Comparison of ENCODE assay signal across 9 mouse cellular contexts in genomic region chr10:121430764-121431540, GRCm38 (mm10). TPM values are rescaled to one million over a fixed set of nuclear protein-coding genes. Genes with fewer than 3 reads are reported as not detected.
A peak's percentile ranks its signal among the peaks of the same experiment; 100 is the strongest.
DNase-seq lines count a peak whose midpoint lies in the region; ATAC-seq and TF ChIP-seq lines count a peak whose summit lies in the region.
"Had no signal": no experiment of that assay in that cellular context is flagged by ENCODE, and none has a peak within 500 bp of the region (broad histone marks: within the 10 kb centered on the region; RNA-seq: fewer than 3 reads in every experiment).

No protein-coding gene starts in this region.

- no peak for DNase-seq in layer of hippocampus, adult 2 months (ENCODE audit: low spot score in 2 of 2)
- no peak for DNase-seq in layer of hippocampus, postnatal 25 days (ENCODE audit: extremely low spot score in 1 of 2, low spot score in 1 of 2)
- no peak for DNase-seq in ES-E14 (ENCODE audit: low read depth, low spot score)
- no peak for DNase-seq in liver, embryonic 11.5 days (ENCODE audit: low spot score)
- DNase-seq in yolk sac, embryonic 10.5 days (ENCODE audit: low spot score) = no peak
- DNase-seq in right cerebral cortex, adult 2 months (ENCODE audit: low spot score in 2 of 2) = no peak
- DNase-seq: right cerebral cortex, postnatal 14 days had no signal

- no peaks in the 10 kb centered on the region for H3K36me3 ChIP-seq in ES-E14 (ENCODE audit: control insufficient read depth, insufficient read depth, low read length, poor library complexity, severe bottlenecking)
- H3K36me3 ChIP-seq in embryonic facial prominence, embryonic 13.5 days = no peaks in the 10 kb centered on the region
- H3K36me3 ChIP-seq in liver, embryonic 11.5 days (ENCODE audit: control insufficient read depth, insufficient read depth, low read length) = no peaks in the 10 kb centered on the region
- H3K36me3 ChIP-seq: midbrain, embryonic 13.5 days had no signal

- TF ChIP-seq CTCF in layer of hippocampus, adult 2 months (conservative IDR thresholded peaks at IDR 0.05) = no peak

- ATAC-seq in embryonic facial prominence, embryonic 13.5 days (ENCODE audit: insufficient number of reproducible peaks, insufficient read depth, low FRiP score, low TSS enrichment, low read depth) = no peak
- no peak for ATAC-seq in liver, embryonic 11.5 days (replicated peaks; ENCODE audit: low FRiP score)
- ATAC-seq: midbrain, embryonic 13.5 days had no signal

- in situ Hi-C loops in ES-E14 (cut with MboI; ENCODE audit: low sequenced_read_pairs in 2 of 2, unreplicated experiment in 2 of 2) = no loop called here

- H3K4me1 ChIP-seq in ES-E14 (ENCODE audit: control insufficient read depth in 2 of 2, insufficient read depth in 2 of 2, low read length in 2 of 2, poor library complexity in 1 of 2) = peaks cover 9 to 47% of the 10 kb centered on the region in 2 experiments
- peaks cover 93% of the 10 kb centered on the region for H3K4me1 ChIP-seq in embryonic facial prominence, embryonic 13.5 days
- H3K4me1 ChIP-seq in liver, embryonic 11.5 days (replicated peaks; ENCODE audit: control insufficient read depth, insufficient read depth, low read length) = peaks cover 78% of the 10 kb centered on the region

- no peak overlapping the region for H3K9ac ChIP-seq in ES-E14 (ENCODE audit: insufficient read depth, low read depth, low read length, poor library complexity, severe bottlenecking)
- H3K9ac ChIP-seq in embryonic facial prominence, embryonic 13.5 days = peak overlapping the region; percentile 58; the same call in 1 of the 2 replicates
- H3K9ac ChIP-seq in liver, embryonic 11.5 days (ENCODE audit: low read depth, low read length) = no peak overlapping the region

- 60% methylated on average over 15 of the region's 15 CpGs for WGBS in embryonic facial prominence, embryonic 13.5 days
- WGBS in liver, embryonic 11.5 days = 65% methylated on average over 15 of the region's 15 CpGs

- H3K27ac ChIP-seq in layer of hippocampus, adult 2 months = peak overlapping the region; percentile 61; the same call in 1 of the 2 replicates
- H3K27ac ChIP-seq in ES-E14 (ENCODE audit: insufficient read depth, low read depth, low read length, poor library complexity, severe bottlenecking) = 0 out of 2 replicates have a peak overlapping the region, but pooled peaks have one; percentile 48
- H3K27ac ChIP-seq in embryonic facial prominence, embryonic 13.5 days = peak overlapping the region; percentile 76
- peak overlapping the region; percentile 44 for H3K27ac ChIP-seq in liver, embryonic 11.5 days (ENCODE audit: low read depth, low read length)

- no peaks in the 10 kb centered on the region for H3K27me3 ChIP-seq in embryonic facial prominence, embryonic 13.5 days
- H3K27me3 ChIP-seq in liver, embryonic 11.5 days (replicated peaks; ENCODE audit: control insufficient read depth, insufficient read depth, low read length) = no peaks in the 10 kb centered on the region

- H3K4me3 ChIP-seq in layer of hippocampus, adult 2 months = no peak overlapping the region
- no peak overlapping the region for H3K4me3 ChIP-seq in ES-E14 (ENCODE audit: insufficient read depth in 1 of 2, low read depth in 1 of 2, low read length in 2 of 2, poor library complexity in 1 of 2, severe bottlenecking in 1 of 2)
- H3K4me3 ChIP-seq in embryonic facial prominence, embryonic 13.5 days = no peak overlapping the region
- no peak overlapping the region for H3K4me3 ChIP-seq in liver, embryonic 11.5 days (ENCODE audit: low read depth, low read length)
- H3K4me3 ChIP-seq: midbrain, embryonic 13.5 days had no signal

- no peaks in the 10 kb centered on the region for H3K9me3 ChIP-seq in ES-E14 (ENCODE audit: control insufficient read depth, insufficient read depth, low read depth, low read length)
- no peaks in the 10 kb centered on the region for H3K9me3 ChIP-seq in embryonic facial prominence, embryonic 13.5 days
- H3K9me3 ChIP-seq in liver, embryonic 11.5 days (ENCODE audit: control insufficient read depth, low read length) = no peaks in the 10 kb centered on the region
- H3K9me3 ChIP-seq: midbrain, embryonic 13.5 days had no signal

- peak overlapping the region; percentile 43; the same call in 1 of the 2 replicates for H3K4me2 ChIP-seq in embryonic facial prominence, embryonic 13.5 days
- H3K4me2 ChIP-seq in liver, embryonic 11.5 days = no peak overlapping the region; the same call in 1 of the 2 replicates
- H3K4me2 ChIP-seq: midbrain, embryonic 13.5 days had no signal

TF ChIP-seq in ES-E14, 5 proteins besides CTCF, POLR2A, EP300 and RAD21:
- TF ChIP-seq HCFC1 (IDR thresholded peaks at IDR 0.05; ENCODE audit: borderline replicate concordance, insufficient read depth, low read length) (no peak), ZNF384 (IDR thresholded peaks at IDR 0.05; ENCODE audit: low read depth, low read length) (no peak), CHD2 (IDR thresholded peaks at IDR 0.05; ENCODE audit: low read depth, low read length) (no peak), MAFK (IDR thresholded peaks at IDR 0.05; ENCODE audit: insufficient read depth, low read depth, low read length) (no peak), ZC3H11A (IDR thresholded peaks at IDR 0.05; ENCODE audit: borderline replicate concordance, low read depth, low read length) (no peak)

RNA-seq across cellular contexts. Expression of gene Rassf3, which starts 45.2 kb away (rescaled TPM):
- total RNA-seq in layer of hippocampus, adult 2 months (2021) = 1 to 10 TPM; 8.8 to 9.3 TPM
- 10 to 100 TPM in 1 of 2 experiments, 1 to 10 TPM in 1; 7.6 to 10.4 TPM for total RNA-seq in layer of hippocampus, postnatal 25 days (2021)
- total RNA-seq in ES-E14 (2012; rRNA removed) = 11.9 and 13.1 TPM in 2 replicates
- 17.7 and 20.8 TPM in 2 replicates for polyA plus RNA-seq in embryonic facial prominence, embryonic 13.5 days (2015; fragmentation: Nextera tagmentation; extraction: Ambion mirVana)
- polyA plus RNA-seq in liver, embryonic 11.5 days (2014; fragmentation: Nextera tagmentation; extraction: Ambion mirVana) = 14.0 and 15.4 TPM in 2 replicates
